Mouse (Mus musculus) thymus, adult 2 months (tissue): ENCODE measurements at regions not wholly inside any gene's neighbourhood (a gene's known extent, or its start where the extent isn't known, plus 50 kb on each side); places are given as distances from the start of the nearest gene placed in this dataset.
A peak's percentile ranks its signal among the peaks of the same experiment; 100 is the strongest.

Source experiments
- DNase-seq: peaks from one replicate; pipeline ENCODE4 v3.0.0; 2021
- H3K27ac ChIP-seq: fragments of 200-500 bp; 2 replicates; pipeline ENCODE4 v1.5.1; 2012; ENCODE audit warnings: low read length, control low read depth; ENCODE audit not compliant: control insufficient read depth, insufficient read depth
- H3K27me3 ChIP-seq: fragments of 200-500 bp; 2 replicates; pipeline ENCODE4 v1.6.1; 2012; ENCODE audit warnings: mild to moderate bottlenecking, low read length, moderate library complexity, mixed read lengths; ENCODE audit not compliant: control insufficient read depth, insufficient read depth
- H3K36me3 ChIP-seq: fragments of 200-500 bp; 2 replicates; pipeline ENCODE4 v1.6.1; 2012; ENCODE audit warnings: mild to moderate bottlenecking, low read length, moderate library complexity; ENCODE audit not compliant: control insufficient read depth, insufficient read depth
- H3K4me1 ChIP-seq: fragments of 200-500 bp; replicated peaks from 2 replicates; pipeline ENCODE4 v1.6.1; 2012; ENCODE audit warnings: low read length; ENCODE audit not compliant: control insufficient read depth, insufficient read depth
- H3K4me3 ChIP-seq: fragments of 200-500 bp; 2 replicates; pipeline ENCODE4 v1.5.1; 2012; ENCODE audit warnings: mild to moderate bottlenecking, low read length, control low read depth, moderate library complexity; ENCODE audit not compliant: control insufficient read depth, insufficient read depth
- CTCF ChIP-seq: fragments of 200-500 bp; IDR thresholded peaks from 2 replicates; pipeline ENCODE4 v1.5.1; 2012; ENCODE audit warnings: mild to moderate bottlenecking, control low read depth, low read length, moderate library complexity, borderline replicate concordance; ENCODE audit not compliant: control insufficient read depth, poor library complexity, insufficient read depth; ENCODE audit errors: extremely low read depth
- POLR2A ChIP-seq: fragments of 200-500 bp; IDR thresholded peaks from 2 replicates; pipeline ENCODE4 v1.6.1; 2012; ENCODE audit warnings: mild to moderate bottlenecking, low read length, control low read depth, moderate library complexity; ENCODE audit not compliant: control insufficient read depth, poor library complexity, insufficient read depth; ENCODE audit errors: extremely low read depth
- WGBS: fragments of 180-500 bp; shearing (Covaris S2); methylation state at CpG from one replicate; pipeline ENCODE4 v1.1.7; 2018; 5-methylcytosine and 5-hydroxymethylcytosine counted together

- H3K4me3 ChIP-seq: no peak overlapping the region
- no peak for DNase-seq
- no peaks in the 10 kb centered on the region for H3K4me1 ChIP-seq
- no peaks in the 10 kb centered on the region for H3K36me3 ChIP-seq
- H3K27ac ChIP-seq: no peak overlapping the region
- 80% methylated on average over 4 of the region's 4 CpGs for WGBS
- H3K27me3 ChIP-seq: no peaks in the 10 kb centered on the region
- TF ChIP-seq CTCF: no peak
- TF ChIP-seq POLR2A: no peak
Measured at GRCm38 (mm10) chr14:106393978-106394377, 288.0 kb downstream of the Trim52 start.

- Histone ChIP-seq H3K27me3 (no peaks in the 10 kb centered on the region), H3K27ac (no peak overlapping the region), H3K4me3 (no peak overlapping the region), H3K36me3 (no peaks in the 10 kb centered on the region), H3K4me1 (no peaks in the 10 kb centered on the region)
- 94% methylated on average over 2 of the region's 2 CpGs for WGBS
- no peak for DNase-seq
- TF ChIP-seq CTCF: no peak
- TF ChIP-seq POLR2A: no peak
Measured at GRCm38 (mm10) chr14:106412917-106413558, 307.0 kb downstream of the Trim52 start.

- no peak overlapping the region for H3K4me3 ChIP-seq
- WGBS: 82% methylated on average over 4 of the region's 4 CpGs
- H3K27ac ChIP-seq: no peak overlapping the region
- TF ChIP-seq CTCF: no peak
- no peak for TF ChIP-seq POLR2A
- H3K36me3 ChIP-seq: no peaks in the 10 kb centered on the region
- no peaks in the 10 kb centered on the region for H3K27me3 ChIP-seq
- DNase-seq: no peak
- no peaks in the 10 kb centered on the region for H3K4me1 ChIP-seq
Measured at GRCm38 (mm10) chr14:106424714-106425113, 318.7 kb downstream of the Trim52 start.

GRCm38 (mm10) chr14:106428594-106428993, 322.6 kb downstream of the Trim52 start:
- WGBS: 88% methylated on average over 2 of the region's 2 CpGs
- no peak overlapping the region for H3K27ac ChIP-seq

GRCm38 (mm10) chr14:106439282-106439681, 333.3 kb downstream of the Trim52 start:
- no peak overlapping the region for H3K27ac ChIP-seq
- H3K4me3 ChIP-seq: no peak overlapping the region
- H3K36me3 ChIP-seq: no peaks in the 10 kb centered on the region
- H3K27me3 ChIP-seq: no peaks in the 10 kb centered on the region
- peak; percentile 2 for DNase-seq
- no peak for TF ChIP-seq CTCF
- TF ChIP-seq POLR2A: no peak
- no peaks in the 10 kb centered on the region for H3K4me1 ChIP-seq
- WGBS: 16% methylated on average over 5 of the region's 5 CpGs

More at GRCm38 (mm10) chr14:106428594-106428993, 322.6 kb downstream of the Trim52 start:
- TF ChIP-seq POLR2A (no peak), CTCF (no peak)
- no peaks in the 10 kb centered on the region for H3K4me1 ChIP-seq
- no peaks in the 10 kb centered on the region for H3K27me3 ChIP-seq
- DNase-seq: no peak
- no peak overlapping the region for H3K4me3 ChIP-seq
- no peaks in the 10 kb centered on the region for H3K36me3 ChIP-seq

GRCm38 (mm10) chr14:106489074-106489473, 383.1 kb downstream of the Trim52 start:
- DNase-seq: no peak
- 95% methylated on average over 7 of the region's 7 CpGs for WGBS
- no peaks in the 10 kb centered on the region for H3K4me1 ChIP-seq

More at GRCm38 (mm10) chr14:106489074-106489473, 383.1 kb downstream of the Trim52 start:
- TF ChIP-seq CTCF (no peak), POLR2A (no peak)
- H3K4me3 ChIP-seq: no peak overlapping the region
- H3K27ac ChIP-seq: no peak overlapping the region
- no peaks in the 10 kb centered on the region for H3K27me3 ChIP-seq
- no peaks in the 10 kb centered on the region for H3K36me3 ChIP-seq
